Mouse (Mus musculus): ENCODE results near the gene Ascl5. TPM values are rescaled to one million over a fixed set of nuclear protein-coding genes. Genes with fewer than 3 reads are reported as not detected.

Ascl5 gene
- polyA plus RNA-seq, 1 experiment from 2014 or later: not detected

DNA sequence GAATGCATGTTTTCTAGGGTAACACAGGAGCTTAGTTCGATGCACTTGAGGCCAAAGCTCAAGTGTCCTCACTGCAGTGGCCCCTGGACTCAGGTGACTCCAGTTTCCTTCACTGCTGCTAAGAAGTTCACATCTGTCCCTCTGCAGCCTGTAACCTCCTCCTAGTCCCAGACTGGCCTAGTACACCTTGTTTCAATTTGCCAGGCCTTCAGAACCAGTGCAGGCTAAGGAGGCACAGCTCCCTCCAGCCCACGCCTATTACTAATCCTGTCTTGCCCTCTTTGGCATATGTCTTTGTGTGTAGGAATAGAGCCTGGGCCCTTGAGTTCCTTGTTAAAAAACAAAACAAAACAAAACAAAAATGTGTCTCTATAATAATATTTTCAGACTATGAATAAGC is 33.3 kb upstream of the Ascl5 start:
- WGBS: 84% methylated on average over 2 of the region's 2 CpGs
- peak overlapping the region; percentile 94 for H3K4me2 ChIP-seq (ENCODE audit: low read depth, low read length)

GRCm38 (mm10) chr1:136017907-136018313 is 32.7 kb upstream of the Ascl5 start:
- H3K4me1 ChIP-seq (ENCODE audit: control insufficient read depth, insufficient read depth, low read length): peaks cover 11% of the 10 kb centered on the region
- WGBS: 0% methylated on average over 22 of the region's 22 CpGs
- H3K4me3 ChIP-seq (ENCODE audit: low read length): peak overlapping the region; percentile 87
- H3K27ac ChIP-seq (ENCODE audit: low read length): peak overlapping the region; percentile 17
- peak; percentile 97 for ATAC-seq (replicated peaks; ENCODE audit: extremely low read depth, insufficient read depth, low FRiP score)
- no peaks in the 10 kb centered on the region for H3K9me3 ChIP-seq (replicated peaks; ENCODE audit: control insufficient read depth, low read length)
- H3K9ac ChIP-seq (ENCODE audit: low read length): peak overlapping the region; percentile 85
- H3K27me3 ChIP-seq (ENCODE audit: control insufficient read depth, insufficient read depth, low read length): no peaks in the 10 kb centered on the region
- H3K36me3 ChIP-seq (ENCODE audit: control insufficient read depth, insufficient read depth): peaks cover 18% of the 10 kb centered on the region
- peak overlapping the region; percentile 94 for H3K4me2 ChIP-seq (ENCODE audit: low read depth, low read length)

More for the DNA sequence above, 33.3 kb upstream of the Ascl5 start:
- H3K27ac ChIP-seq (ENCODE audit: low read length): no peak overlapping the region
- peaks cover 12% of the 10 kb centered on the region for H3K36me3 ChIP-seq (ENCODE audit: control insufficient read depth, insufficient read depth)
- H3K27me3 ChIP-seq (ENCODE audit: control insufficient read depth, insufficient read depth, low read length): no peaks in the 10 kb centered on the region
- peak overlapping the region; percentile 48 for H3K9ac ChIP-seq (ENCODE audit: low read length)
- no peak for ATAC-seq (replicated peaks; ENCODE audit: extremely low read depth, insufficient read depth, low FRiP score)
- H3K9me3 ChIP-seq (replicated peaks; ENCODE audit: control insufficient read depth, low read length): no peaks in the 10 kb centered on the region
- peak overlapping the region; percentile 87 for H3K4me3 ChIP-seq (ENCODE audit: low read length)
- H3K4me1 ChIP-seq (ENCODE audit: control insufficient read depth, insufficient read depth, low read length): peaks cover 11% of the 10 kb centered on the region

DNA sequence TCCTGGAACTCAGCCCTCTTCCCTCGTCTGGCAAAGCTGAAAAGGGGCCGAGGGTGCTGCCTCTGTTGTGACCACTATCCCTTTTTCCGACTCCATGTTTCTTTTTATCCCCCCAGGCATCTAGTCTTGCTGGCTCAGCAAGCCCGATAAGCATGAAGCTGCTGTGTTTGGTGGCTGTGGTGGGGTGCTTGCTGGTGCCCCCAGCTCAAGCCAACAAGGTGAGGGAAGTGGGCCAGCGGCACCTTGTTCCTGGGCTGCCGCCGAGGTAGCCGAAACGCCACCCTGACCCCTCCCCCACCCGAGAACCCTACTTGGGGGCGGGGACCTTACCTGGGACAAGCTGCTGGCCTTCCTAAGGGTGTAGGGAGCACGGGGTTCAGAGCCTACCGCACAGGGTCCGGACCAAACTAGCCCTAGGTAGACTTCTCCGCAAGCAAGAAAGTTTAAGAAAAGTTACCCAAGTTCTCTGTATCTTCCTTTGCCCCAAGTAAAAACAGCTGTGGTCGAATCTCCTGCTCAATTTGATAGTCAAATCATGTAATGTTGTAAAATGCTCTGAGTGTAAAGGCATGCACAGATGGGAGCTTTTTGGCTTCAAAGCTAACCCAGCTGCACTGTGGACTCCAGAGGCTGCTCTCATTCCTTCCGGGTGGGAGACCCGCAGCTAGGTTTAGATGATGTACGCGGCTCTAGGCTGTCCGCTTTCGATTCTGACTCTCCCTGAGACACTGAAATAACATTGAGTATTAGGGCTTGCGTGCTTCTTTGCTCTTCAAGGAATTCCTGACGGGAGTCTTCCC is 32.0 kb upstream of the Ascl5 start:
- Histone ChIP-seq H3K4me3 (ENCODE audit: low read length) (peak overlapping the region; percentile 87), H3K4me2 (ENCODE audit: low read depth, low read length) (peak overlapping the region; percentile 94), H3K36me3 (ENCODE audit: control insufficient read depth, insufficient read depth) (peaks cover 18% of the 10 kb centered on the region), H3K27me3 (ENCODE audit: control insufficient read depth, insufficient read depth, low read length) (no peaks in the 10 kb centered on the region), H3K9ac (ENCODE audit: low read length) (peak overlapping the region; percentile 85), H3K9me3 (replicated peaks; ENCODE audit: control insufficient read depth, low read length) (no peaks in the 10 kb centered on the region), H3K4me1 (ENCODE audit: control insufficient read depth, insufficient read depth, low read length) (peaks cover 11% of the 10 kb centered on the region), H3K27ac (ENCODE audit: low read length) (peak overlapping the region; percentile 17)
- WGBS: 4% methylated on average over 24 of the region's 24 CpGs
- ATAC-seq (replicated peaks; ENCODE audit: extremely low read depth, insufficient read depth, low FRiP score): peak; percentile 50

DNA sequence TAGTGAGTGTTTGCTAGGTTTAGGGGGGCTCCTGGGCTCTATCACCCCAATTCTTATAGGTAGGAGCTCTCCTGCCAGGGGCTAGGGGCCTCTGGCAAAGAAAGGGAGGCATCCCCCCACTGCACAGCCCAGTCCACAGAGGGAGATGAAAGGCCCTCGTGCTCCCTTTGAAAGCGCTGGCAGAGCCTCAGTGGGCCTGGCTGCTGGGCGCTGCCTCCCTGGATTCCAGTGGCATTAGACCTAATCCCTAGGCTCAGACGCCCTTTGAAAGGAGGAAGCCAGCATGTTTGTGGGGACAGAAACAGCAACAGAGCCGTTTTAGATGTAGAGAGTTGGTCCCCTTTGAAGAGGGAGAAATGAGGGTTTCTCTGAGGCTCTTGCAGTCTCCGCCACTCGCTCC is 20.4 kb upstream of the Ascl5 start:
- no peak overlapping the region for H3K27ac ChIP-seq (ENCODE audit: low read length)
- WGBS: 70% methylated on average over 7 of the region's 7 CpGs

DNA sequence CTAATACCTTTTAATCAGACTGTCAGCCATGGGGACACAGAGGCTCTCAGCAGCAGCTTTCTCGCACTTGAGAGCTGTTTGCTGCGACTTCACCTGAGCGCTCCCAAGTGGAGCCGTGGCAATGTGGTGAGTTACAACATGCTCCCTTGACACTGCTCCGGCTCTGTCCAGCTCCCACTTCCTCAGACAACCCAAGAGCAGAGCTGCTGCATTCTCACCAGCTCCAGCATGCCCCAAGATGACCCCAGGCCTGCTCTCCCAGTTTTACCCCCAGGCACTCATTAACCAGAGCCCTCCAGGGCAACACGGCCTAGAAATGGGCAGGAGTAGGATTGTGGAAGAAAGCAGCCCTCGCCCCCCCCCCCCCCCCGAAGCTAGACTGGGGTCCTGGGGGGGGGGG is 18.9 kb upstream of the Ascl5 start:
- H3K4me3 ChIP-seq (ENCODE audit: low read length): no peak overlapping the region
- H3K9me3 ChIP-seq (replicated peaks; ENCODE audit: control insufficient read depth, low read length): no peaks in the 10 kb centered on the region
- no peak overlapping the region for H3K4me2 ChIP-seq (ENCODE audit: low read depth, low read length)
- H3K4me1 ChIP-seq (ENCODE audit: control insufficient read depth, insufficient read depth, low read length): no peaks in the 10 kb centered on the region
- no peak overlapping the region for H3K27ac ChIP-seq (ENCODE audit: low read length)
- no peak overlapping the region for H3K9ac ChIP-seq (ENCODE audit: low read length)
- peaks cover 43% of the 10 kb centered on the region for H3K36me3 ChIP-seq (ENCODE audit: control insufficient read depth, insufficient read depth)
- 81% methylated on average over 8 of the region's 8 CpGs for WGBS
- no peak for ATAC-seq (replicated peaks; ENCODE audit: extremely low read depth, insufficient read depth, low FRiP score)
- H3K27me3 ChIP-seq (ENCODE audit: control insufficient read depth, insufficient read depth, low read length): no peaks in the 10 kb centered on the region

More for the DNA sequence above, 20.4 kb upstream of the Ascl5 start:
- Histone ChIP-seq H3K4me1 (ENCODE audit: control insufficient read depth, insufficient read depth, low read length) (no peaks in the 10 kb centered on the region), H3K27me3 (ENCODE audit: control insufficient read depth, insufficient read depth, low read length) (no peaks in the 10 kb centered on the region), H3K4me2 (ENCODE audit: low read depth, low read length) (no peak overlapping the region), H3K4me3 (ENCODE audit: low read length) (no peak overlapping the region), H3K36me3 (ENCODE audit: control insufficient read depth, insufficient read depth) (peaks cover 44% of the 10 kb centered on the region), H3K9me3 (replicated peaks; ENCODE audit: control insufficient read depth, low read length) (no peaks in the 10 kb centered on the region), H3K9ac (ENCODE audit: low read length) (no peak overlapping the region)
- ATAC-seq (replicated peaks; ENCODE audit: extremely low read depth, insufficient read depth, low FRiP score): no peak

DNA sequence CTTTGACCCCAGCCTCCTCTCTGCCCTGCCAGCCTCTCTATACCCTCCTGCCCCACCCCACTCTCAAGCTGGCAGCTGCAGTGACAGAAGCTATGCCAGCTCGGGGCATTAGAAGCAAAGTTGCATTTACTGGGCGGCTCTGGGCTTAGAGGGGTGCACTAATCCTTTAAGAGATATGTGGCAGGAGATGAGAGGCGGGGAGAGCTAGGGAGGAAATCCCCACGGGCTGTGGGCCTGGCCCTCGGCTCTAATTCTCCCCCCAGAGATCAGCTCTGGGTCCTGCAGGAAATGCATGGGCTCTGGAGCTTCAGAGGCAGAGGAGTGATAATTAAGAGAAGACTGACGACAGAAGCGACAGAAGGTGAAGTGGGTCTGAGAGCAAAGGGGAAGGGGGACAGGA is 17.6 kb upstream of the Ascl5 start:
- Histone ChIP-seq H3K36me3 (ENCODE audit: control insufficient read depth, insufficient read depth) (peaks cover 32% of the 10 kb centered on the region), H3K27me3 (ENCODE audit: control insufficient read depth, insufficient read depth, low read length) (no peaks in the 10 kb centered on the region)

GRCm38 (mm10) chr1:136038746-136039538 is 11.7 kb upstream of the Ascl5 start:
- H3K4me3 ChIP-seq (ENCODE audit: low read length): no peak overlapping the region
- WGBS: 71% methylated on average over 5 of the region's 5 CpGs
- peaks cover 18% of the 10 kb centered on the region for H3K27me3 ChIP-seq (ENCODE audit: control insufficient read depth, insufficient read depth, low read length)
- no peak overlapping the region for H3K27ac ChIP-seq (ENCODE audit: low read length)
- no peak overlapping the region for H3K4me2 ChIP-seq (ENCODE audit: low read depth, low read length)
- ATAC-seq (replicated peaks; ENCODE audit: extremely low read depth, insufficient read depth, low FRiP score): no peak
- no peaks in the 10 kb centered on the region for H3K9me3 ChIP-seq (replicated peaks; ENCODE audit: control insufficient read depth, low read length)
- no peaks in the 10 kb centered on the region for H3K4me1 ChIP-seq (ENCODE audit: control insufficient read depth, insufficient read depth, low read length)
- no peak overlapping the region for H3K9ac ChIP-seq (ENCODE audit: low read length)
- H3K36me3 ChIP-seq (ENCODE audit: control insufficient read depth, insufficient read depth): peaks cover 13% of the 10 kb centered on the region

More for the DNA sequence above, 17.6 kb upstream of the Ascl5 start:
- no peaks in the 10 kb centered on the region for H3K9me3 ChIP-seq (replicated peaks; ENCODE audit: control insufficient read depth, low read length)
- H3K4me3 ChIP-seq (ENCODE audit: low read length): no peak overlapping the region
- no peak overlapping the region for H3K4me2 ChIP-seq (ENCODE audit: low read depth, low read length)
- H3K27ac ChIP-seq (ENCODE audit: low read length): no peak overlapping the region
- no peak for ATAC-seq (replicated peaks; ENCODE audit: extremely low read depth, insufficient read depth, low FRiP score)
- WGBS: 50% methylated on average over 7 of the region's 7 CpGs
- no peaks in the 10 kb centered on the region for H3K4me1 ChIP-seq (ENCODE audit: control insufficient read depth, insufficient read depth, low read length)
- no peak overlapping the region for H3K9ac ChIP-seq (ENCODE audit: low read length)

DNA sequence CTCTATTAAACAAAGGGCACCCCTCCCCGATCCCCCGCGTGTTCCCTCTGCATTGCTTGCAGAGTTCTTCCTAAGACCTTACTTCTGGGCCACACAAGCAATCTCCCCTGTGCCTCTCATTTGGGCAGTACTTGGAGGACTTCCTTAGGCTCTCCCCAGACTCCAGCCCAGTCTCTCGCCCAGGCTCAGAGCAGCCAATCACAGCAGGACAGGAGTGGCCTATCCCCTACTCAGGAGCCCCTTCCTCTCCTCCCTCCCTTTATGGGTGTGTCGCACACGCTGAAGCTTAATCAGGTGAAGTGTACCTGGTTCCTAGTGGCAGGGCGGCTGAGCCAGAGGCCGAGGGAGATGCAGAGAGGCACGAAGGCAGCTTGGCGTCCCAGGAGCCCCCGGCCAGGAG is 10.2 kb upstream of the Ascl5 start:
- no peak overlapping the region for H3K9ac ChIP-seq (ENCODE audit: low read length)
- H3K4me3 ChIP-seq (ENCODE audit: low read length): no peak overlapping the region
- H3K36me3 ChIP-seq (ENCODE audit: control insufficient read depth, insufficient read depth): peaks cover 2% of the 10 kb centered on the region; the same call in 1 of the 2 replicates
- peaks cover 20% of the 10 kb centered on the region for H3K27me3 ChIP-seq (ENCODE audit: control insufficient read depth, insufficient read depth, low read length)
- 21% methylated on average over 11 of the region's 11 CpGs for WGBS
- H3K4me2 ChIP-seq (ENCODE audit: low read depth, low read length): no peak overlapping the region
- no peak overlapping the region for H3K27ac ChIP-seq (ENCODE audit: low read length)
- no peaks in the 10 kb centered on the region for H3K9me3 ChIP-seq (replicated peaks; ENCODE audit: control insufficient read depth, low read length)
- no peaks in the 10 kb centered on the region for H3K4me1 ChIP-seq (ENCODE audit: control insufficient read depth, insufficient read depth, low read length)
- ATAC-seq (replicated peaks; ENCODE audit: extremely low read depth, insufficient read depth, low FRiP score): no peak

DNA sequence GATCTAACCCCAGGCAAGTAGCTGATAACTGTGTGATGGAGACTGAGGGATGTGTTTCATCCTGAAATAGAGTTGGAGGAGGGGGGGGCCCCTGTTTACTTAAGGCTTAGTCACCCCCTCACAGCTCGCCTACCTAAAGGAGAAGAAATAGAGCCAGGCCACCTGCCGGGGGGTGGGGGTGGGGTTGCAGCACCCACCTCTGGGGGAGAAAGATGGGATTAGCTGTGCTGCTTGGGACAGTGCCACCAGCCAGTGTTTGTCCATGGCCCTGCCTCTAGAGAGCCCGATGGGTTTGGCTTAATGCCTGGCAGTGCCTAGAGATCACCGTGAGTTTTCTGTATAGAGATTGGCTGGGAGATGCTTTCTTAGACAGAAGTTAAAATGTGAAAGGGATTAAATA is 9.7 kb upstream of the Ascl5 start:
- no peaks in the 10 kb centered on the region for H3K36me3 ChIP-seq (ENCODE audit: control insufficient read depth, insufficient read depth)
- H3K4me3 ChIP-seq (ENCODE audit: low read length): no peak overlapping the region
- no peak overlapping the region for H3K9ac ChIP-seq (ENCODE audit: low read length)
- no peak for ATAC-seq (replicated peaks; ENCODE audit: extremely low read depth, insufficient read depth, low FRiP score)
- H3K27me3 ChIP-seq (ENCODE audit: control insufficient read depth, insufficient read depth, low read length): peaks cover 20% of the 10 kb centered on the region
- 24% methylated on average over 4 of the region's 4 CpGs for WGBS
- no peak overlapping the region for H3K27ac ChIP-seq (ENCODE audit: low read length)
- H3K9me3 ChIP-seq (replicated peaks; ENCODE audit: control insufficient read depth, low read length): no peaks in the 10 kb centered on the region
- no peak overlapping the region for H3K4me2 ChIP-seq (ENCODE audit: low read depth, low read length)
- no peaks in the 10 kb centered on the region for H3K4me1 ChIP-seq (ENCODE audit: control insufficient read depth, insufficient read depth, low read length)

All from heart, embryonic 16.5 days (tissue).